Mouse (Mus musculus): Measurements from ENCODE around the gene Akap6. TPM values are rescaled to one million over a fixed set of nuclear protein-coding genes. Genes with fewer than 3 reads are reported as not detected.

Akap6 gene
- polyA plus RNA-seq, 1 experiment from 2014 or later = 29.1 TPM

DNA sequence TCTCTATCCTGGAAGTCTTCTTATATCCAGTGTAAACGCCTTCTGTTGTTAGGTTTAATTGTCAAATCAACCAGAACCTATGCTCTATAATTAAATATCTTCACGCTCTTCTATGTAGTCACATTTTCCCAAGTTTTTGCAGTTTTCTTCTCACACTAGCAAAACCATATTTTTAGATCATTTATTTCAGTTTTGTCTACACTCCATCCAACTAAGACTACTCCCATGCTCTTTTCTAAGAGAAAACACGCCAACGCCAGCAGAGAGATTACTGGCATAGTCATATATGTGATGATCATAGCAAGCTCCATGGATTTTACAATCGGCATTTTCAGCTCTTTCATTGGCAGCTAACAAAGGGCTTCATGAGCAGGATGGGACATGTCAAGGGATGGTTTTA is 341.5 kb downstream of the Akap6 start:
- Histone ChIP-seq H3K27ac (no peak overlapping the region), H3K36me3 (replicated peaks) (no peaks in the 10 kb centered on the region), H3K4me3 (no peak overlapping the region), H3K4me2 (no peak overlapping the region), H3K9ac (no peak overlapping the region), H3K4me1 (peaks cover 3% of the 10 kb centered on the region; the same call in 1 of the 2 replicates), H3K9me3 (no peaks in the 10 kb centered on the region), H3K27me3 (replicated peaks) (no peaks in the 10 kb centered on the region)
- 88% methylated on average over 5 of the region's 5 CpGs for WGBS
- ATAC-seq (replicated peaks) = no peak

DNA sequence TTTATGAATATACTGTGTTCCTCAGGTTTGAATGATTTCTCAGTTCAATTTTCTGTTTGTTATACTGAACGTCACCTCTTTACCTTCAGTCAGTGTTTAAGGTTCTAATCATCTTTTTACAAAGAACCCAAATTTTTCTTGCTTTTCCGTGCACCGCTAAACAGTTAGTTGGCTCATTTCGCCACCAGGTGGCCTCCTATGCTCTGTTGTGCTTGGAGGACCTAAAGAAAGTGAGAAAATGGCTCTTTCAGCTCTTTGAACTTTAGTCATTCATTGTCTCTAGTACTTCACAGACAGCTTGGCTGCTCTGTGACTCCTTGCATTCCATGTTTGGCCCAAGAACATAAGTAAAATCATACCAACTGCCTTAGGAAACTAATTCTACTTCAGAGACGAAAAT is 343.6 kb downstream of the Akap6 start:
- no peaks in the 10 kb centered on the region for H3K36me3 ChIP-seq (replicated peaks)
- WGBS = 20% methylated on average over 5 of the region's 5 CpGs
- no peaks in the 10 kb centered on the region for H3K27me3 ChIP-seq (replicated peaks)
- H3K4me1 ChIP-seq = peaks cover 3% of the 10 kb centered on the region; the same call in 1 of the 2 replicates
- no peak overlapping the region for H3K4me3 ChIP-seq
- no peak for ATAC-seq (replicated peaks)
- H3K9ac ChIP-seq = no peak overlapping the region
- no peaks in the 10 kb centered on the region for H3K9me3 ChIP-seq
- no peak overlapping the region for H3K27ac ChIP-seq
- H3K4me2 ChIP-seq = no peak overlapping the region

DNA sequence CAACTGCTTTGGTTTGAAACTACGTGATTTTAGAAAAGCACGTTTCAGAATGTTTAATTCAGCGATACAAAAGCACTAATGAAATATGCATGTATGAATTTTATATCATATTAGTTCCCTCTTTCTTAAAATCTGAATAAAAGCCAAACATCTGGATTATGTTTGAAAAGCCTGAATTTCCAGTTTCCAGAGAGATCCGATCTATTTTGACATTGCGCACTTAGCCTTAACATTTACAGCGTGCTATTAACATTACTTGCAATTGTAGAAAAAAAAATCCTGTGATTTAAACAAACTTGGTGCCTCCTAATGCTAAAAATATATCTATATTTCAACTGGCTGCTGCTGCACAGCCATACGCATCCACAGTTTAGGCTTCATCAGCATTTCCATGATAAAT is 358.4 kb downstream of the Akap6 start:
- Histone ChIP-seq H3K36me3 (replicated peaks) (no peaks in the 10 kb centered on the region), H3K4me3 (no peak overlapping the region), H3K27ac (no peak overlapping the region), H3K27me3 (replicated peaks) (no peaks in the 10 kb centered on the region), H3K9me3 (no peaks in the 10 kb centered on the region), H3K4me1 (peaks cover 21% of the 10 kb centered on the region), H3K9ac (no peak overlapping the region), H3K4me2 (no peak overlapping the region)
- WGBS = 91% methylated on average over 7 of the region's 7 CpGs
- no peak for ATAC-seq (replicated peaks)

DNA sequence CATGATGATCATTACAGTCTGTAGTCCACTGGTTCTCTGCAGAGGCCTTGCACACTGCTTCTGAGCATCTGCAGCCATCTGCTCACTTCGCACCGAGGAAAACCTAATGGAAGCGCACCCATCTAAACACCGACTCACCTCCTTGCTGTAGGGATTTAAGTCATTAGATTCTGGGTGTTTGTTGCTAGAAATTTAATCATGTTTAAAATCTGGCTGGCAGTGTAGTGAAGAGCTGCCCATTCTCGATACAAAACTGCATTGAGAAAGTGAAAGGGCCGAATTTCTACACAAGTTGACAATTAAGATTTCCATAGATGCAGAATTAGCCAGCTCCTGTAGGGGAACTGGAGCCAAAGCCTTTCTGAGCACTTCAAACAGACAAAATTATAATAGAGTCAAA is 361.7 kb downstream of the Akap6 start:
- H3K4me2 ChIP-seq = no peak overlapping the region
- ATAC-seq (replicated peaks) = no peak
- WGBS = 28% methylated on average over 6 of the region's 6 CpGs
- H3K36me3 ChIP-seq (replicated peaks) = no peaks in the 10 kb centered on the region
- no peaks in the 10 kb centered on the region for H3K27me3 ChIP-seq (replicated peaks)
- H3K4me1 ChIP-seq = peaks cover 43% of the 10 kb centered on the region
- peak overlapping the region; percentile 42; the same call in 1 of the 2 replicates for H3K27ac ChIP-seq
- H3K9me3 ChIP-seq = no peaks in the 10 kb centered on the region
- no peak overlapping the region for H3K9ac ChIP-seq
- no peak overlapping the region for H3K4me3 ChIP-seq

DNA sequence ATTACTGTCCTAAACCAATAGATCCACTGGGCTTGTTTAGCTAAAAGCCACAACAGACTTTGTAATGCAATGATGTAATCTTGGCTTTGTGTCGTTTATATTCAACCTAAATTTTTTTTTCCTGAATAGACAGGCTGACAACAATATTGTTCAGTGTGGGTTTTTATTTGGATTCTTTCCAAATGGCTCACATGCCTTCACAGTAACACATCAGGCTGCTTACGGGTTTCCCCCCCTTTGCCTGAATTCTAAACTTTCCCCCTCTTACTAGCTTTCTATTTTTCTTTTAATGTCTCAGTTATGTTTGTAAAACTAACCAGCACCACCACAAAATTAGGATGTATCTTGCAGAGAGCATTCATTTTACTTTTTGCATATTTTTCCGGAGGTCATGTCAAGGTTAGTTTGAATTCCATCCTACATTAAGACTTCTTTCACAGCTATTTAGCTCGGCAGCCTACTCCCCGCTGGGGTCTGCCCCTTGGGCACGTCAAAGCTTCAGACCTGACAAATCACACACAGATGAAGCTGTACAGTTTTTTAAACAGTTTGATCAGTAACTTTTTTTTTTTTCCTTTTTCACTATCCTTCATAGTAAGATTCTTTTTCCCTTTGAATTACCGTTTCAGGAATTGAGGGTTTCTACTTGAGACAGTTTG is 362.4 kb downstream of the Akap6 start:
- H3K36me3 ChIP-seq (replicated peaks) = no peaks in the 10 kb centered on the region
- no peak overlapping the region for H3K4me3 ChIP-seq
- no peak; the same call in 1 of the 2 replicates for ATAC-seq (replicated peaks)
- WGBS = 9% methylated on average over 7 of the region's 7 CpGs
- peaks cover 48% of the 10 kb centered on the region for H3K4me1 ChIP-seq
- no peaks in the 10 kb centered on the region for H3K9me3 ChIP-seq
- peak overlapping the region; percentile 5; the same call in 1 of the 2 replicates for H3K27ac ChIP-seq
- H3K27me3 ChIP-seq (replicated peaks) = no peaks in the 10 kb centered on the region
- H3K9ac ChIP-seq = no peak overlapping the region
- H3K4me2 ChIP-seq = no peak overlapping the region

DNA sequence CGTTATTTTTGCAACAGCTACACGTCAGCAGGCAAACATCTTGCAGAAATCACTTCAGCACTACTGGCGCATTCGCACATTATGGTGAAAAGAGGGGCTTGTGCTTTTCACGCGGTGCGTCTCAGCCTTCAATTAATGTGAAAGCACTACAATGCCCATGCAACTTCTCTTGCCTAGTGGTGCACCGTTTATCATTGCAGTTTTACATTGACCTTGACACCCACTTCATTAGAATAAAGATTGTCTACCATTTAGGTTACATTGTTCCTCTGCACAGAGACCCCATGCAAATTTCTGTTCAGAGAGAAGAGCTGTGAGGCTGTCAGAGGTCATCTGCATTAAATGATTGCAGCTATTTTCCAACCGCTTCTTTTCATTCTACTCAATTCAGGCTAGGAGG is 363.8 kb downstream of the Akap6 start:
- H3K4me1 ChIP-seq = peaks cover 48% of the 10 kb centered on the region
- H3K27me3 ChIP-seq (replicated peaks) = no peaks in the 10 kb centered on the region
- no peak overlapping the region for H3K4me3 ChIP-seq
- no peak overlapping the region for H3K27ac ChIP-seq
- H3K36me3 ChIP-seq (replicated peaks) = no peaks in the 10 kb centered on the region
- H3K9ac ChIP-seq = no peak overlapping the region
- no peaks in the 10 kb centered on the region for H3K9me3 ChIP-seq
- no peak for ATAC-seq (replicated peaks)
- no peak overlapping the region for H3K4me2 ChIP-seq
- 12% methylated on average over 9 of the region's 9 CpGs for WGBS

DNA sequence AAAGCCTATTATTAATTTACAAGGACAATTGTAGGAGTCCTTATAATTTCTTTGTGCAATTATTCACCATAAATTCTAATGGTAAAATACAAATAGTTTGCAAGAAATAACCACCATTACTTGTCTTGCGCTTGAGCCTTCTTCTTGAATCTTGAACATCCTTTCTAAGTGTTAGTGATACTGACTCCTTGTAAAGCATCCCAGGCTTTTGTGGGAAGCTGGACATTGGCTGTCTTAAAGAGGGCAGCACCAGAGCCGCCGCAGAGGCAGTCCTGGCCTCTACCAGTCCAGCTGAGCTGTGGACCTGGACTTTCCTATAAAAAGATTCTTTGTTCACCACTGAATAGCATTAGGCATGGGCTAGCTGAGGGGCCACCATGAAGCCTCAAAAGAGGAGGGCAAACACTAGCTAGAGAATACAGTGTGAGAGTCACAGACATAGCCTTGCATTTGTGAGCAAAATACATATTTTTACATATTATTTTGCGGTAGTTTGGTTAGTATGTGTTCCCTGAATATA is 365.1 kb downstream of the Akap6 start:
- peak; percentile 69 for ATAC-seq (replicated peaks)
- H3K9ac ChIP-seq = no peak overlapping the region
- no peaks in the 10 kb centered on the region for H3K36me3 ChIP-seq (replicated peaks)
- H3K27ac ChIP-seq = peak overlapping the region; percentile 39
- 0 out of 2 replicates have a peak overlapping the region, but pooled peaks have one; percentile 6 for H3K4me2 ChIP-seq
- H3K4me3 ChIP-seq = no peak overlapping the region
- WGBS = 16% methylated on average over 4 of the region's 4 CpGs
- no peaks in the 10 kb centered on the region for H3K9me3 ChIP-seq
- H3K4me1 ChIP-seq = peaks cover 48% of the 10 kb centered on the region
- H3K27me3 ChIP-seq (replicated peaks) = no peaks in the 10 kb centered on the region

DNA sequence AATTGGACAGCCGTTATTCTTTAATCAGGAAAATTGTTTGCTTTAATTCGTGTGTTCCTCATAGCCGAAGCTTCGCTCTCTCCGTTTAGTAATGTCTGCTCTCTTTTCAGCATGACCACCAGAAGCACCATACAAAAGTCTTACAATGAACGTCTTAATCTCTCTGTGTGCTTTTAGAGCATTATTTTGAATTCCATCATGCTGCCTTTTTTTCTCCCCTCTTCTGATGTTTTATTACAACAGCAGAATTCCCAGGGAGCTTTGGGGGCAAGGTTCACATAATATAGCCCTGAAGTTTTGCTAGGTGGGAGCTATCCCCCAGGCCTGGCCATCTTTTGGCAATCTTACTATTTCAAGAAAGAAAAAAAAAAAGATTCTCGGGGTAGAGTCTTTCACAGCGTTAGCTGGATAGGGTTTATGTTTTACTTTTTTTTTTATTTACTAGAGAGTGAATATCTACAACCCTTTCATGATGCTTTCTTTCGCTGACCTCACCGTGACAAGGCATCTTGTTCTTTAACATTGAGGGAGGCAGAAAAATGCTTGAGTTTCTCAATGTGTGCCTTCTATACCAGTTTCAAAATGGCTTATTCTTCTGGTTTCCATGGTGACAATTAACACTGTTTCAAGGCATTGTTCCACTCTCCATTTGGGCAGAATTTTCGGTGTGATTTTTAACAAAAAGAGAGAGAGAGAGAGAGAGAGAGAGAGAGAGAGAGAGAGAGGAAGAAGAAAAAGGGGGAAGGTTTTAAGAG is 366.0 kb downstream of the Akap6 start:
- H3K9ac ChIP-seq = no peak overlapping the region

DNA sequence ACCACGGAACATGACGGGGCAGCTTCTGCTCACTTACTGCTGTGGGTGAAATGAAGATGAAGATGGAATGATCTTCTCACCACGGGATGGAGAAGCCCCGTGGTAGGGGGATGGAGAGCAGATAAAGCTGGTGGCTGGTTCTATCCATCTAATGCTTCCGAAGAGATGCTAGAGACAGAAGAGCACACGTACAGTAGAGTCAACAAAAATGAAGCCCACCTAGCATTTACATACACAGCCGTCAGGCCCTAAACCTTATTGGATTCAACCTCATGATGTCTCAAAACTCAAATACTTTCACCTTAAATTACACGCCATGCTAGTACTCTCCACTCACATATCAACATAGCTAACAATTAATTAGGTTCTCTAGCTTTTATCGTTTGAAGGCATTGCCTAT is 367.1 kb downstream of the Akap6 start:
- H3K27ac ChIP-seq = no peak overlapping the region

More for the DNA sequence above, 366.0 kb downstream of the Akap6 start:
- Histone ChIP-seq H3K4me1 (peaks cover 50% of the 10 kb centered on the region), H3K27me3 (replicated peaks) (no peaks in the 10 kb centered on the region), H3K9me3 (no peaks in the 10 kb centered on the region), H3K4me3 (no peak overlapping the region), H3K4me2 (peak overlapping the region; percentile 6; the same call in 1 of the 2 replicates), H3K27ac (peak overlapping the region; percentile 39), H3K36me3 (replicated peaks) (no peaks in the 10 kb centered on the region)
- ATAC-seq (replicated peaks) = no peak
- 9% methylated on average over 11 of the region's 11 CpGs for WGBS

DNA sequence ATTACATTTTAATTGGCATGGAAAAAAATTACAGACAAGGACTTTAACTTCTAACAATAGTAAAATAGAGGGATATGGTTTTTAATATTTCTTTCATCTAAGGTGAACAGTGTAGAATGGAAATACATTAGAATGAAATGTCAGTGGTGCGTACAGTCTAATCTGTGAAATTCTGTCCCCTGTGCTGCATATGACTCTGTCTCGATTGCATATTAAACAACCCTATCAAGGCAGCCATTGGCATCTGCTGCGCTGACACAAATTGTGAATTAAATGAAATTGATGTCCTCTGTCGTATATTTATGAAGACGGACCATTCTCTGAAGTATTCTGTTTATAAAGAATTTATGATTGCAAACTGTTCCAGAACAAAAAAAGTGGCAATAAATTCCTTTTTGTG is 371.7 kb downstream of the Akap6 start:
- H3K4me3 ChIP-seq = no peak overlapping the region
- no peak overlapping the region for H3K9ac ChIP-seq
- peaks cover 11% of the 10 kb centered on the region; the same call in 1 of the 2 replicates for H3K4me1 ChIP-seq
- ATAC-seq (replicated peaks) = no peak
- no peaks in the 10 kb centered on the region for H3K36me3 ChIP-seq (replicated peaks)
- no peaks in the 10 kb centered on the region for H3K27me3 ChIP-seq (replicated peaks)
- no peak overlapping the region for H3K27ac ChIP-seq
- 55% methylated on average over 5 of the region's 5 CpGs for WGBS
- no peak overlapping the region for H3K4me2 ChIP-seq
- H3K9me3 ChIP-seq = no peaks in the 10 kb centered on the region

More for the DNA sequence above, 367.1 kb downstream of the Akap6 start:
- Histone ChIP-seq H3K4me3 (no peak overlapping the region), H3K36me3 (replicated peaks) (no peaks in the 10 kb centered on the region), H3K4me2 (no peak overlapping the region), H3K9ac (no peak overlapping the region), H3K4me1 (peaks cover 45% of the 10 kb centered on the region), H3K27me3 (replicated peaks) (no peaks in the 10 kb centered on the region), H3K9me3 (no peaks in the 10 kb centered on the region)
- no peak for ATAC-seq (replicated peaks)
- 60% methylated on average over 9 of the region's 9 CpGs for WGBS

DNA sequence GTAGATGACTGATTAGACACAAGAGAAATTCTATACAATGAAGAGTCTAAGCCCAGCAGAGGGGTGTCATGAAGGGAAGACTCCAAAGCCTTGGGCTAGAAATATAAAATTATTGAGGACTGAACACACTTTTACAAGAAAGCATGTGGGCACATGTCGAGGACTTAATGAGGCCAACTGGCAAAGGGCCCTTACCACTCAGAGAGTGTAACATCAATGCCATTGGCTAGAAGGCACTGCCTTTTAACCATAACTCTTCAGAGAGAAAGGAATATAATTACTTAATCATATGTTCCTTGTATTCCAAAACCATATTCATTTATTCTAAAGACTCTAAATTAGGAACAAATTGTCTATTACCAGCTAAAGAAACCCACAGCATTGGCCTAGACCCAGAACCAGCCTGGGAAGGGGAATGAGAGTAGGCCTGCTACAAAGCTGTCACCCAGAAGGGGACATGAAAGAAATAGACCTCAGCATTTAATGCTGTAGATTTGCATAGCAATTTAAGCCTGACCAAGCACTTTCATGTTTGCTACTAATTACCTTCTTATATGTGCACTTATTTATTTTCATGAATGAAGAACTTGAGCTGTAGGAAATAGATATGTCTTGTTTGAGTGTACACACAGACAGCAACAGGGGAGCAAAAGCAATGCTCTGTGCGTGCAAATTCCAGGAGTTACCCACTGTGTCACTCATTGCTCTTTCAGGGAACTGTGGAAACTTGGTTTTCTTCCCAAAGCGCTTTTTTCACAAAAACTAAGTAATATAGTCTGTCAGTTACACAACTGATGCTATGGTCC is 377.6 kb downstream of the Akap6 start:
- Histone ChIP-seq H3K27me3 (replicated peaks) (no peaks in the 10 kb centered on the region), H3K4me3 (no peak overlapping the region), H3K9ac (no peak overlapping the region), H3K9me3 (no peaks in the 10 kb centered on the region), H3K27ac (no peak overlapping the region), H3K4me2 (no peak overlapping the region), H3K4me1 (no peaks in the 10 kb centered on the region), H3K36me3 (replicated peaks) (no peaks in the 10 kb centered on the region)
- ATAC-seq (replicated peaks) = no peak
- WGBS = 80% methylated on average over 3 of the region's 3 CpGs

DNA sequence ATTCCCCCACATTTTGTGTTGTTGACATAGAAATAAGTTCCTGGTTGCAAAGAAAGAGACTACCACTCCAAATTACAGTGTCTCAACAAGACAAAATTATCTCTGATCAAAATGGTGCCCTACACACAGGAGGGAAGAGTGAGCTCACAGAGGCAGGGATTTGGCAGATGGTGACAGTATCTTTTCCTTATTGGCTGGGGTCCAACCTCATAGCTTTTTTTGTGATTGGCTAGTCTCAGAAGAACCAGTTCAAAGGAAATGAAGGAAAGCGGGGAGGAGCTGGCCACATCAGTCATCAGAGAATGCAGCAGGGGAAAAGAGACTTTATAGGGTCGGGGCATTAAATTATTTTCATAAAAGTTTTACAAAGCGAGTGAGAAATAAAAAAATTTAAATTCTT is 386.6 kb downstream of the Akap6 start:
- no peaks in the 10 kb centered on the region for H3K27me3 ChIP-seq (replicated peaks)
- no peak for ATAC-seq (replicated peaks)
- no peak overlapping the region for H3K4me2 ChIP-seq
- no peaks in the 10 kb centered on the region for H3K36me3 ChIP-seq (replicated peaks)
- H3K27ac ChIP-seq = no peak overlapping the region
- H3K4me3 ChIP-seq = no peak overlapping the region
- H3K9ac ChIP-seq = no peak overlapping the region
- H3K9me3 ChIP-seq = no peaks in the 10 kb centered on the region
- H3K4me1 ChIP-seq = no peaks in the 10 kb centered on the region
- 80% methylated on average over 3 of the region's 3 CpGs for WGBS

All from midbrain, embryonic 15.5 days (tissue).